Mouse (Mus musculus) hindbrain, embryonic 10.5 days (tissue): Measurements from ENCODE around the gene Nfe2l2. TPM values are rescaled to one million over a fixed set of nuclear protein-coding genes. Genes with fewer than 3 reads are reported as not detected.

Experiments used
- DNase-seq: peaks from one replicate; pipeline ENCODE4 v3.0.0-alpha.2; 2017; ENCODE audit warnings: low spot score
- H3K27ac ChIP-seq: fragments of 300-500 bp; sonication (generic); 2 replicates; pipeline ENCODE4 v1.5.1; 2016; ENCODE audit warnings: mild to moderate bottlenecking, moderate library complexity
- H3K27me3 ChIP-seq: fragments of 300-500 bp; sonication (generic); 2 replicates; pipeline ENCODE4 v1.6.1; 2016; ENCODE audit warnings: mild to moderate bottlenecking; ENCODE audit not compliant: poor library complexity, insufficient read depth, severe bottlenecking
- H3K36me3 ChIP-seq: fragments of 300-500 bp; sonication (generic); 2 replicates; pipeline ENCODE4 v1.6.1; 2016; ENCODE audit warnings: mild to moderate bottlenecking, moderate library complexity
- H3K4me1 ChIP-seq: fragments of 300-500 bp; sonication (generic); replicated peaks from 2 replicates; pipeline ENCODE4 v1.6.1; 2016; ENCODE audit warnings: mild to moderate bottlenecking
- H3K4me3 ChIP-seq: fragments of 300-500 bp; sonication (generic); 2 replicates; pipeline ENCODE4 v1.5.1; 2016; ENCODE audit warnings: mild to moderate bottlenecking, moderate library complexity
- H3K9me3 ChIP-seq: fragments of 300-500 bp; sonication (generic); 2 replicates; pipeline ENCODE4 v1.6.1; 2016; ENCODE audit warnings: mild to moderate bottlenecking, moderate library complexity
- WGBS: fragments of 180-500 bp; shearing (Covaris S2); methylation state at CpG from one replicate; pipeline ENCODE4 v1.1.7; 2016; 5-methylcytosine and 5-hydroxymethylcytosine counted together
- polyA plus RNA-seq: library from polyadenylated mRNA; unstranded; fragments of >200 nt; fragmentation: Nextera tagmentation; extraction: Ambion mirVana; gene quantifications from 2 replicates; pipeline ENCODE4 v1.2.1, GENCODE M21; 2016

The Nfe2l2 gene
- polyA plus RNA-seq, 1 experiment from 2014 or later = 24.0 TPM

GRCm38 (mm10) chr2:75632043-75632442 is 72.4 kb downstream of the Nfe2l2 start:
- Histone ChIP-seq H3K4me1 (peaks cover 7% of the 10 kb centered on the region; the same call in 1 of the 2 replicates), H3K36me3 (no peaks in the 10 kb centered on the region), H3K27me3 (no peaks in the 10 kb centered on the region), H3K9me3 (no peaks in the 10 kb centered on the region), H3K27ac (no peak overlapping the region), H3K4me3 (no peak overlapping the region)
- 86% methylated on average over 6 of the region's 6 CpGs for WGBS
- no peak for DNase-seq

GRCm38 (mm10) chr2:75631421-75631820 is 73.0 kb downstream of the Nfe2l2 start:
- 89% methylated on average over 6 of the region's 6 CpGs for WGBS
- Histone ChIP-seq H3K4me1 (peaks cover 7% of the 10 kb centered on the region; the same call in 1 of the 2 replicates), H3K4me3 (no peak overlapping the region), H3K27ac (no peak overlapping the region), H3K36me3 (no peaks in the 10 kb centered on the region), H3K9me3 (no peaks in the 10 kb centered on the region), H3K27me3 (no peaks in the 10 kb centered on the region)
- no peak for DNase-seq

GRCm38 (mm10) chr2:75628487-75628886 is 76.0 kb downstream of the Nfe2l2 start:
- Histone ChIP-seq H3K4me3 (no peak overlapping the region), H3K36me3 (no peaks in the 10 kb centered on the region), H3K27ac (no peak overlapping the region), H3K9me3 (no peaks in the 10 kb centered on the region), H3K27me3 (no peaks in the 10 kb centered on the region), H3K4me1 (0 out of 2 replicates have a peak, but pooled peaks cover under 1% of the 10 kb centered on the region)
- 94% methylated on average over 8 of the region's 8 CpGs for WGBS
- no peak for DNase-seq

GRCm38 (mm10) chr2:75626597-75627440 is 77.6 kb downstream of the Nfe2l2 start:
- Histone ChIP-seq H3K27ac (no peak overlapping the region), H3K4me1 (no peaks in the 10 kb centered on the region), H3K36me3 (no peaks in the 10 kb centered on the region), H3K4me3 (no peak overlapping the region), H3K27me3 (no peaks in the 10 kb centered on the region), H3K9me3 (no peaks in the 10 kb centered on the region)
- no peak for DNase-seq
- 81% methylated on average over 6 of the region's 6 CpGs for WGBS

Other genes with a start within 250 kb of the Nfe2l2 start
- gene Hnrnpa3, start 45.4 kb downstream of the Nfe2l2 start, polyA plus RNA-seq = 236 and 359 TPM in 2 replicates
- 38.1 and 50.1 TPM in 2 replicates for gene Agps, start 127.5 kb upstream of the Nfe2l2 start, polyA plus RNA-seq
- 6.4 and 10.0 TPM in 2 replicates for gene Ttc30b, start 233.9 kb upstream of the Nfe2l2 start, polyA plus RNA-seq